Mouse (Mus musculus) cerebellum, adult 9-10 months (tissue): Measurements from ENCODE around the gene Hscb.

Source experiments
- DNase-seq: peaks from one replicate; pipeline ENCODE4 v3.0.0; 2022

Gene Hscb

DNA sequence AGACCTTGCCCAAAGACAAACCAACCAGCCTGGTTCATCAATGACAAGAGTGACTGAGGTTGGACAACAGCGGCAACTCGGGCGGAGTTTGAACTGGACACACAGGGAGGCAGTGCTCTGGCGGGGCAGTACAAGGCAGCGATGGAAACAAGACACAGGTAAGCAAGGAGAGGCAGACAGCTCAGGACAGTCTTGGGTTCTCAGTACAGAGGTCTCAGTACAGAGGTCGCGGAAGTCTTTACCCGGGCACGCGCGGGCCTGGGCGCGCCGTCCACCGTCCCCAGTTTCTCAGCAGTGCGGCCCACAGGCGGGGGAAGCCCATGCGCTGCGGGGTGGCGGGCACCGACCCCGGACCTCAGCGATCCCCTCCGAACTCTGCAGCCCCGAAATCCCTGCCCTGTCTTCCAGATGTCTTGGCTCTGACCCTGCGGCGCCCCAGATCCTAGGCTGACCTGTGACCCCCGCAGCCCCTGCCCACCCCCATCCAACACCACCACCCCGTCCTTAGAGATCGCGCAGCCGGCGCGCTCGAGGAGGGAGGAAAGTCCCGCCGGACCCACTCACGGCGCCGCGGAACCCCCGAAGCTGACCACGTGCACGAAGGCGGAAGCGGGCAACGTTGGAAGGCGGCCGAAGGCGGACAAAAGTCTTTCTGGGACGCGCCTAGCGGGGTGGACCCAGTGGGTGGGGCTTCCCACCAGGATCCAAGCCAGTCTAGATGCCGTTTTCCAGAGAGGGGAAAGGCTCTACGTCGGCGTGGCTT lies 59.4 kb downstream of the Hscb start, which contains the start of gene Pus1:
Pus1 (minus strand) TSS at position 662 of the 763 bp plus-strand sequence.
- peak; percentile 89 for DNase-seq

DNA sequence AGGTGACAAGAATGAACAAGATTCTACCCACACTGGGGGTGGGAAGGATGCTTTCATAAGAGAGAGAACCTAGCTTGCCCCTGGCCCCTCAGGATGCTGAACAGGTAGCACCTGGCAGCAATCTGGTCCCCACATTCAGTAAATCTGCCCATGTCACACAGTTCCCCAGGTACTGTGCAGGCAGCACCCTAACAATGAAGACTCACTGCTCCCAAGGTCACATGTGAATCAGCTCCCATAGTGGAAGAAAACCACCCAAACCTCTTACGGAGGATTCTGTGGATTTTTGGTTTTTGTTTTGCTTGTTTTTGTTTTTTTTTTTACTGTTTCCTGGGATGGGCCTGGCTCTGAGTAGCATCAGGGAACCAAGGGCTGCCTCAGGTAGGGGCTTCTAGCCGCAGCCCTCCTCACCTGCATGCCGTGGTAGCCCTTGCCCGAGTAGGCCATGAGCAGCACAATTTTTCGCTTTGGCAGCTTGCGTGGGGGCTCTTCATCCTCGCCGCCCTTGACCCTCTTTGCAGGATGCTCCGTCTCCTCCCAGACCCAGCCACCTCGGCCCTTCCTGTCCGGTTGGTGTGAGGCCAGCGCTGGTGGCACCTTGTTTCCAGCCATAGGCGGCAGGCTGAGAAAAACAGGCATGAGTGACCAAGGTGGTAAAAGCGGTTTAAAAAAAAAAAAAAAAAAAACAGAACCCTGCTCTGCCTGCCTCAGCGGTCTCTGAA lies 60.1 kb downstream of the Hscb start:
- peak; percentile 41 for DNase-seq
